Mouse (Mus musculus) forebrain, postnatal 0 days (tissue): ENCODE data around the gene Tymp. TPM values are rescaled to one million over a fixed set of nuclear protein-coding genes. Genes with fewer than 3 reads are reported as not detected.

Experiments used
- ATAC-seq: fragments of 200-750 bp; cut with Nextera tagmentation; 2 replicates; pipeline ENCODE4 v1.8.0; 2017; ENCODE audit warnings: mild to moderate bottlenecking, moderate library complexity
- DNase-seq: peaks from one replicate; pipeline ENCODE4 v3.0.0-alpha.2; 2015
- H3K27ac ChIP-seq: fragments of 300-500 bp; sonication (generic); 2 replicates; pipeline ENCODE4 v1.5.1; 2014; ENCODE audit warnings: low read depth, mild to moderate bottlenecking, antibody characterized with exemption, low read length, moderate library complexity, mixed read lengths
- H3K27me3 ChIP-seq: fragments of 300-500 bp; sonication (generic); 2 replicates; pipeline ENCODE4 v1.6.1; 2014; ENCODE audit warnings: mild to moderate bottlenecking, low read length, mixed read lengths; ENCODE audit not compliant: insufficient read depth
- H3K36me3 ChIP-seq: fragments of 300-500 bp; sonication (generic); 2 replicates; pipeline ENCODE4 v1.6.1; 2014; ENCODE audit warnings: mild to moderate bottlenecking, moderate library complexity; ENCODE audit not compliant: insufficient read depth
- H3K4me1 ChIP-seq: fragments of 300-500 bp; sonication (generic); 2 replicates; pipeline ENCODE4 v1.6.1; 2014; ENCODE audit warnings: antibody characterized with exemption; ENCODE audit not compliant: insufficient read depth
- H3K4me2 ChIP-seq: fragments of 300-500 bp; sonication (generic); 2 replicates; pipeline ENCODE4 v1.6.1; 2014; ENCODE audit warnings: low read depth, mild to moderate bottlenecking, moderate library complexity
- H3K4me3 ChIP-seq: fragments of 300-500 bp; sonication (generic); 2 replicates; pipeline ENCODE4 v1.5.1; 2014; ENCODE audit warnings: low read depth, low read length, mixed read lengths
- H3K9ac ChIP-seq: fragments of 300-500 bp; sonication (generic); 2 replicates; pipeline ENCODE4 v1.6.1; 2014; ENCODE audit warnings: mild to moderate bottlenecking
- H3K9me3 ChIP-seq: fragments of 300-500 bp; sonication (generic); 2 replicates; pipeline ENCODE4 v1.6.1; 2016; ENCODE audit warnings: low read length
- CTCF ChIP-seq: sonication (generic); IDR thresholded peaks from 2 replicates; pipeline ENCODE4 v1.5.1; 2016; ENCODE audit warnings: antibody characterized with exemption, control low read depth, low read depth
- WGBS: fragments of 180-500 bp; shearing (Covaris S2); extraction: QIAGEN DNeasy Blood & Tissue Kit; methylation state at CpG from one replicate; pipeline ENCODE4 v1.1.7; 2014; 5-methylcytosine and 5-hydroxymethylcytosine counted together
- polyA plus RNA-seq: library from polyadenylated mRNA; unstranded; fragments of >200 nt; fragmentation: Nextera tagmentation; extraction: Ambion mirVana; gene quantifications from 2 replicates; pipeline ENCODE4 v1.2.1, GENCODE M21; 2015
- total RNA-seq: library from RNA; depleted of rRNA; stranded (reverse); fragments of >200 nt; gene quantifications from 2 replicates; pipeline ENCODE4 v1.2.3, GENCODE M21; 2014

The Tymp gene
- total and polyA plus RNA-seq, 2 experiments from 2014 or later, result 3.5 to 3.7 TPM

GRCm38 (mm10) chr15:89363051-89363450 lies 13.8 kb downstream of the Tymp start:
- Histone ChIP-seq H3K9me3 (no peaks in the 10 kb centered on the region), H3K36me3 (peaks cover 74% of the 10 kb centered on the region), H3K27ac (no peak overlapping the region), H3K9ac (no peak overlapping the region), H3K4me3 (no peak overlapping the region), H3K4me1 (no peaks in the 10 kb centered on the region), H3K4me2 (no peak overlapping the region), H3K27me3 (no peaks in the 10 kb centered on the region)
- DNase-seq, result no peak
- no peak for TF ChIP-seq CTCF
- WGBS, result 90% methylated on average over 7 of the region's 7 CpGs
- ATAC-seq, result no peak

- Histone ChIP-seq H3K9me3 (no peaks in the 10 kb centered on the region), H3K9ac (no peak overlapping the region), H3K4me1 (peaks cover 16% of the 10 kb centered on the region), H3K27me3 (no peaks in the 10 kb centered on the region), H3K27ac (no peak overlapping the region), H3K4me2 (no peak overlapping the region), H3K4me3 (no peak overlapping the region), H3K36me3 (peaks cover 33% of the 10 kb centered on the region)
- 86% methylated on average over 3 of the region's 3 CpGs for WGBS
- no peak for DNase-seq
- ATAC-seq, result no peak
- TF ChIP-seq CTCF, result no peak
These were observed 18.1 kb downstream of the Tymp start for GRCm38 (mm10) chr15:89358784-89359183.

- Histone ChIP-seq H3K9ac (peak overlapping the region; percentile 78), H3K9me3 (no peaks in the 10 kb centered on the region), H3K36me3 (peaks cover 31% of the 10 kb centered on the region), H3K4me2 (peak overlapping the region; percentile 87), H3K4me3 (peak overlapping the region; percentile 82), H3K27me3 (no peaks in the 10 kb centered on the region), H3K4me1 (peaks cover 16% of the 10 kb centered on the region), H3K27ac (peak overlapping the region; percentile 91)
- 0% methylated on average over 15 of the region's 15 CpGs for WGBS
- TF ChIP-seq CTCF, result no peak
- ATAC-seq (peak; percentile 77), DNase-seq (peak; percentile 85)
These were observed 20.5 kb downstream of the Tymp start for GRCm38 (mm10) chr15:89356372-89356771.

GRCm38 (mm10) chr15:89355241-89356187 lies 21.3 kb downstream of the Tymp start, which contains the start of the genes Lmf2 and Ncaph2:
Gene Lmf2 (minus strand): TSS chr15:89355659.
Gene Ncaph2 (plus strand): TSS chr15:89355719.
- H3K36me3 ChIP-seq, result peaks cover 34% of the 10 kb centered on the region
- peak within 1 kb of the TSS; percentile 78 for H3K9ac ChIP-seq
- peaks cover 16% of the 10 kb centered on the region for H3K4me1 ChIP-seq
- H3K4me3 ChIP-seq, result peak within 1 kb of the TSS; percentile 82
- 1% methylated on average over 64 of the region's 64 CpGs for WGBS
- peak within 1 kb of the TSS; percentile 87 for H3K4me2 ChIP-seq
- TF ChIP-seq CTCF, result 0 out of 2 replicates have a peak, but pooled peaks have one; percentile 5
- DNase-seq, result peak; percentile 98
- H3K27ac ChIP-seq, result peak within 1 kb of the TSS; percentile 91
- peak; percentile 96 for ATAC-seq
- no peaks in the 10 kb centered on the region for H3K27me3 ChIP-seq
- H3K9me3 ChIP-seq, result no peaks in the 10 kb centered on the region

GRCm38 (mm10) chr15:89354455-89354854 lies 22.4 kb downstream of the Tymp start:
- 84% methylated on average over 7 of the region's 7 CpGs for WGBS
- peak overlapping the region; percentile 78 for H3K9ac ChIP-seq
- no peak for TF ChIP-seq CTCF

GRCm38 (mm10) chr15:89353837-89354236 lies 23.0 kb downstream of the Tymp start:
- Histone ChIP-seq H3K27me3 (no peaks in the 10 kb centered on the region), H3K4me3 (no peak overlapping the region), H3K4me1 (peaks cover 16% of the 10 kb centered on the region), H3K9me3 (no peaks in the 10 kb centered on the region), H3K9ac (no peak overlapping the region), H3K4me2 (no peak overlapping the region), H3K27ac (no peak overlapping the region), H3K36me3 (peaks cover 32% of the 10 kb centered on the region)
- no peak for TF ChIP-seq CTCF
- DNase-seq (no peak), ATAC-seq (no peak)
- WGBS, result 94% methylated on average over 16 of the region's 16 CpGs

More at GRCm38 (mm10) chr15:89354455-89354854, 22.4 kb downstream of the Tymp start:
- peaks cover 16% of the 10 kb centered on the region for H3K4me1 ChIP-seq
- no peaks in the 10 kb centered on the region for H3K9me3 ChIP-seq
- ATAC-seq (no peak), DNase-seq (no peak)
- no peak overlapping the region for H3K27ac ChIP-seq
- peak overlapping the region; percentile 82; the same call in 1 of the 2 replicates for H3K4me3 ChIP-seq
- H3K27me3 ChIP-seq, result no peaks in the 10 kb centered on the region
- H3K4me2 ChIP-seq, result peak overlapping the region; percentile 87
- H3K36me3 ChIP-seq, result peaks cover 34% of the 10 kb centered on the region

- no peak for DNase-seq
- Histone ChIP-seq H3K9me3 (no peaks in the 10 kb centered on the region), H3K27ac (no peak overlapping the region), H3K27me3 (no peaks in the 10 kb centered on the region), H3K4me3 (no peak overlapping the region), H3K36me3 (peaks cover 31% of the 10 kb centered on the region), H3K4me2 (no peak overlapping the region), H3K9ac (no peak overlapping the region), H3K4me1 (peaks cover 16% of the 10 kb centered on the region)
- no peak for TF ChIP-seq CTCF
- WGBS, result 97% methylated on average over 12 of the region's 12 CpGs
- ATAC-seq, result no peak
These were observed 24.0 kb downstream of the Tymp start for GRCm38 (mm10) chr15:89352795-89353194.
